In genomic region chr4:55077133-55077889, GRCm38 (mm10) we compare ENCODE assay signal across 9 mouse cellular contexts.
DNase-seq lines count a peak whose midpoint lies in the region; ATAC-seq and TF ChIP-seq lines count a peak whose summit lies in the region.
"Had no signal": no experiment of that assay in that cellular context is flagged by ENCODE, and none has a peak within 500 bp of the region (broad histone marks: within the 10 kb centered on the region; RNA-seq: fewer than 3 reads in every experiment).

No protein-coding gene starts in this region.

- H3K4me3 ChIP-seq in heart, embryonic 11.5 days (ENCODE audit: low read depth, low read length): no peak overlapping the region
- H3K4me3 ChIP-seq in forebrain, embryonic 15.5 days: no peak overlapping the region
- no peak overlapping the region for H3K4me3 ChIP-seq in hindbrain, postnatal 0 days (ENCODE audit: low read length)
- H3K4me3 ChIP-seq: erythroblast, embryonic 14.5 days had no signal

- no peak for ATAC-seq in heart, embryonic 11.5 days (replicated peaks; ENCODE audit: insufficient number of reproducible peaks, low FRiP score, low TSS enrichment)
- ATAC-seq in forebrain, embryonic 15.5 days (replicated peaks): peak; percentile 79
- peak; percentile 75 for ATAC-seq in hindbrain, postnatal 0 days
- ATAC-seq in inflammation-experienced regulatory T-cells, adult 6 months: no peak
- ATAC-seq in megakaryocyte progenitor cell, adult 5-6 weeks (replicated peaks; ENCODE audit: poor library complexity): no peak

- H3K4me1 ChIP-seq in heart, embryonic 11.5 days (ENCODE audit: control insufficient read depth, insufficient read depth, low read length): 0 out of 2 replicates have a peak, but pooled peaks cover 4% of the 10 kb centered on the region
- H3K4me1 ChIP-seq in forebrain, embryonic 15.5 days: peaks cover 23% of the 10 kb centered on the region
- peaks cover 10% of the 10 kb centered on the region; the same call in 1 of the 2 replicates for H3K4me1 ChIP-seq in hindbrain, postnatal 0 days (ENCODE audit: insufficient read depth, low read length)

- TF ChIP-seq CTCF in hindbrain, postnatal 0 days (IDR thresholded peaks at IDR 0.05; ENCODE audit: low read depth): peak; percentile 41; the same call in 1 of the 2 replicates

- 67% methylated on average over 11 of the region's 11 CpGs for WGBS in heart, embryonic 11.5 days (ENCODE audit: insufficient replicate concordance)
- whole genome bisulfite sequencing in forebrain, embryonic 15.5 days: 12% methylated on average over 11 of the region's 11 CpGs
- 21% methylated on average over 11 of the region's 11 CpGs for WGBS in hindbrain, postnatal 0 days

- no peaks in the 10 kb centered on the region for H3K9me3 ChIP-seq in heart, embryonic 11.5 days (replicated peaks; ENCODE audit: control insufficient read depth, low read length)
- H3K9me3 ChIP-seq in forebrain, embryonic 15.5 days: no peaks in the 10 kb centered on the region
- H3K9me3 ChIP-seq in hindbrain, postnatal 0 days (ENCODE audit: low read length): no peaks in the 10 kb centered on the region

- peak; percentile 58 to 72 for DNase-seq in heart, adult 18-20 months
- peak; percentile 78 for DNase-seq in hindbrain, postnatal 0 days (ENCODE audit: low spot score)
- peak; percentile 53 to 87 for DNase-seq in left cerebral cortex, postnatal 25 days (ENCODE audit: low spot score in 2 of 2)
- peak; percentile 88 for DNase-seq in retina, postnatal 1 day

- peaks cover 26% of the 10 kb centered on the region for H3K36me3 ChIP-seq in heart, embryonic 11.5 days (ENCODE audit: control insufficient read depth, insufficient read depth, low read length)
- peaks cover 66% of the 10 kb centered on the region for H3K36me3 ChIP-seq in forebrain, embryonic 15.5 days
- peaks cover 41% of the 10 kb centered on the region for H3K36me3 ChIP-seq in hindbrain, postnatal 0 days (ENCODE audit: insufficient read depth, low read length)

- H3K9ac ChIP-seq in heart, embryonic 11.5 days (ENCODE audit: low read depth, low read length): no peak overlapping the region
- H3K9ac ChIP-seq in forebrain, embryonic 15.5 days (replicated peaks): no peak overlapping the region
- H3K9ac ChIP-seq in hindbrain, postnatal 0 days (replicated peaks; ENCODE audit: low read length): no peak overlapping the region

- H3K4me2 ChIP-seq in heart, embryonic 11.5 days: no peak overlapping the region
- no peak overlapping the region for H3K4me2 ChIP-seq in forebrain, embryonic 15.5 days (replicated peaks)
- H3K4me2 ChIP-seq in hindbrain, postnatal 0 days (ENCODE audit: low read depth, low read length): 0 out of 2 replicates have a peak overlapping the region, but pooled peaks have one; percentile 19

- intact Hi-C loops in left cerebral cortex, postnatal 25 days (cut with DNase I): no loop called here

- H3K27me3 ChIP-seq in heart, embryonic 11.5 days (ENCODE audit: control insufficient read depth, insufficient read depth, low read length): no peaks in the 10 kb centered on the region
- no peaks in the 10 kb centered on the region for H3K27me3 ChIP-seq in forebrain, embryonic 15.5 days
- H3K27me3 ChIP-seq in hindbrain, postnatal 0 days (ENCODE audit: insufficient read depth, low read length): no peaks in the 10 kb centered on the region

- no peak overlapping the region for H3K27ac ChIP-seq in heart, embryonic 11.5 days (ENCODE audit: low read depth, low read length)
- peak overlapping the region; percentile 89 for H3K27ac ChIP-seq in forebrain, embryonic 15.5 days (replicated peaks)
- peak overlapping the region; percentile 62 for H3K27ac ChIP-seq in hindbrain, postnatal 0 days

Comparison
In these comparisons a context has a peak if more than half of its experiments do, and no peak if none do; other contexts are left out.
1. ATAC-seq: peak in forebrain, embryonic 15.5 days (single experiment) and hindbrain, postnatal 0 days (single experiment); none in heart, embryonic 11.5 days (single experiment), inflammation-experienced regulatory T-cells, adult 6 months (single experiment) and megakaryocyte progenitor cell, adult 5-6 weeks (single experiment).
2. Peak in every context shown above with its lines, with median percentiles within 50 percentile points of each other: DNase-seq.